Mouse (Mus musculus): Measurements from ENCODE around the gene Plxnd1.

DNA sequence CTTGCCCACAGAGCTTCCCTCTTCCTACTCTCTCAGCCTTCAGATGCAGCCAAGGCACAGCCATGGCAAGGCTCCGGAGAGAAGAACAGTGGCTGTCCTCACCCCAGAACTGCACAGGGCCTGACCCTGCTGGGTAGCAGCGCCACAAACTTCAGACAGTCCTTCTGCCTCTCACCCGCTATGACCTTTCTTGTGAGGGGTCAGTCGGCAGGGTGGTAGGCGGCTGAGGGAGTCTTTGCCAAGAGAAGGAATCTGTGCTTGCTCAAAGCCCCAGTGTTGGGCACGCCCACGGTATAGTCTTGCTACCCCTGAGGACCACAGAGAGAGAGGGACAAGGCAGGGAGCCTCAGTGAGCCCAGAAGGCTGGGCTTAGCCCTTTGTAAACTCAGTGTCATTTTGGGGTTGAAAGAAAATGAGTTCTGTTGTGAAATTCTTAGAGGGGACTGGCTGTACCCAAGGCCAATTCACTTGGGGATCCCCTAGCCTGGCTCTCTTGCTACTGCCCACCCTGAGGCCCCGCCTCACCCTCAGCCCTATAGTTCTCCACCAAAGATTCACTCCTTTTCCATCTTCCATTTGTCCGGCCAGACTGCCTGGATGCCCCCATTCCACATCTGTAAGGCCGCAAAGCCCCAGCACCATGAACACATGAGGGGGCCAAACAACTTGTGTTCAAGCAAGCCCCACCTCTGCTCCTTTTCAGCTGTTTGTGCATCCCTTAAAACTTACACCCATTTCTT is 2.8 kb downstream of the Plxnd1 start:
- TF ChIP-seq CTCF (IDR thresholded peaks at IDR 0.05; ENCODE audit: borderline replicate concordance, insufficient read depth, low read length) (no peak), POLR2A (IDR thresholded peaks at IDR 0.05; ENCODE audit: low read depth, low read length) (no peak)
